Mouse (Mus musculus): Measurements from ENCODE around the gene Stat1.

GRCm38 (mm10) chr1:52116441-52116840 is 2.8 kb upstream of the Stat1 start:
- no peak for TF ChIP-seq CTCF (IDR thresholded peaks at IDR 0.05; ENCODE audit: low read depth, low read length)
- TF ChIP-seq TAL1 (conservative IDR thresholded peaks at IDR 0.05; ENCODE audit: low read depth, low read length): no peak
- TF ChIP-seq GATA1 (IDR thresholded peaks at IDR 0.05; ENCODE audit: borderline replicate concordance, low read length): no peak

All from G1E (cell line).